Mouse (Mus musculus): ENCODE measurements around the gene Hist2h2ac.
"Not testable (repeated sequence)": the region's sequence is repeated elsewhere in the genome, so short reads cannot be mapped to it uniquely, and the experiment has no call there.

The Hist2h2ac gene

DNA sequence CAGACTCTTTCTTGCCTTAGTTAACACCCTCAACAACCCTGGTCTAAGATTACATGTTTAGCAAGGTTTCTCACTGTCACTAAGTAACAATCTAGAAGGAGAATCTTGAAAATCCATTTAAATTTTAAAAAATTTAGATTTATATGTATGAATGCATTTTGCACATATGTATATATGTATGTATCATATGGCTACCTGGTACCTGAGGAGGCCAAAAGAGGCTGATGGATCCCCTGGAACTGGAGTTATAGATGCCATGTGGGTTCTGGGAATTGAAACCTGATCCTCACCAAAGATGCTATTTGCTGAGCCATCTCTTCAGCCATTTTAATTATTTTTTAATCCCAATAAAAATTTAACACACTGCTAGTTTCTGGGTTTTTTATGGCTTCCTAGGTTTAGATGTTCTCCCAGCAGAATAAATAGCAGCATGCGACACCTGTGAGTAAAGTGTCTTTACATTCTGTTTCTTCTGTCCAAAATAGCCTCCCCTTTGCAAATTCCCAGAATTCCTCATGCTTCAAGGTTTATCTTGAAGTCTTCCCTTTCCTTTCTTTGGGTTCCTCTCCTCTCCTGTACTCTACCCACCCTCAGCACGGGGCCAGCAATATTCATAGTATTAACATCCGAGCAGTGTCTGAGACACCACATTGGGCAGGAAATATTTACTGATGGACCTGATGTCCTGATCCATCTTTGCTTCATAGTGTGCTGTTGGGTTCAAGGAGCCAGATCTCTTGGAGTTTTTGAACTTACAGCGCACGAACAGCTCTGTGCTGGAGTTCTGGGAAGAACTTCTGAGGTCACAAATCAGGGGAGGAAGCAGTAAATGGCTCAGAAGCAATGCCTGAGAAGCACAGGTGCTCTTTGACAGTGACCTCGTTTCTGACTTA lies 27.7 kb upstream of the Hist2h2ac start:
- no peak for DNase-seq

DNA sequence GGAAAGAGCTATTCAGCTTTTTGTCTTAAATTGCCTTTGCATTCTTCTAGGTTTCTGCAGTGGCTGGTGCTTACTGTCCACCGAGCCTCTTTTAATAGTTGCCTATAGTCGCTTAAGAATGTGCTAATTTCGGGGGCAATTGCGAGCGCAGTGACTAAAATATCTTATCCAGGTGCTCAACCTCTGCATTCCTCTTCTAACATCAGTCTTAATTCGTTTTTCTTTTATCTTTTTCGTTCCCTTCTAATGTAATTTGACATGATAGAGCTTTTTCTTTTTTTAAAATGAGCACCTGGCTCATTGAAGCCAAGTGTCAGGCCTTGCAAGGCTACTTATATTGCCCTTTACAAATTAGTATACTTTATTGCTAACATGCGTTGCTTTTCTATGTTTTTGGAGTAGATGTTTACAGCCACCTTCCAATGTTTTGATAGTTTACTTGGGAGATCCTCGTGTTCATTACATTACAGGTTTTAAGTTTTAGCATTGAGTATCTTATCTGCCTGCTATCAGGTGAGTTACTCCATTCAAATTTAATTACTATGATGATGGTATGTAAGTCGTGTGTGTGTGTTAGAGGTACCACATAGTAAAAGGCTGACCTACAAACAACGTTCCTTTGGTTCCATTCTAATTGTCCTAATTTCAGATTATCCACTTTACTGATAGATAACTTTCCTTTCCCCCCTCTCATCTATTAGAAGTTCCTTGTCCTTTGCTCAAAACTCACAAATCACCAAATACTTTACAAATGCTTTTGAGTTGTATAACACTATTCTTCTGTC lies 26.9 kb upstream of the Hist2h2ac start:
- no peak for DNase-seq

- not testable (repeated sequence) for DNase-seq
Measured at GRCm38 (mm10) chr3:96246427-96246856, 25.8 kb upstream of the Hist2h2ac start, which contains the start of gene Hist2h3c1. TSS of gene Hist2h3c1 (plus strand) at chr3:96246685.

DNA sequence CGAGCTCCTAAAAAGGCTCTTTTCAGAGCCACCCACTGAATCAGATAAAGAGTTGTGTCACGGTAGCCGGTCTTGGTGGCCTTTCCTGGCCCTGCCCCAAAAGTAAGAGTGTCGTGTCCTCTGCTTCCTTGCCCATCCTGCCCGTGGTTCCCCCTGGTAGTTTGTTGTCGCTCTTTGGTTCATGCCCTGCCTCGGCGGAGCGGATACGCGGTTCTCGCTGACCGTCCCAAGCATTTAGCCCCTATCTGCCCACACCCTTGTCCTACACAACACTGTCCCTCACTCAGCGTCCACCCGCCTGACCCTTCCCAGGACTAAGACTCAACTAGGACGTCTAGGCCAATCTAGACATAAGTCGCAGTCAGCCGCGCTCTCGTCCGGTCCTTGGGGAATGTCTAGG lies 25.3 kb upstream of the Hist2h2ac start:
- not testable (repeated sequence) for DNase-seq

- DNase-seq = peak; percentile 87
Measured at GRCm38 (mm10) chr3:96245003-96245886, 24.6 kb upstream of the Hist2h2ac start, which contains the start of gene Hist2h2aa1. TSS of gene Hist2h2aa1 (plus strand) at chr3:96245497.

- peak in 1 of 2 experiments; percentile 41 for DNase-seq
Measured at GRCm38 (mm10) chr3:96243921-96244572, 23.4 kb upstream of the Hist2h2ac start.

DNA sequence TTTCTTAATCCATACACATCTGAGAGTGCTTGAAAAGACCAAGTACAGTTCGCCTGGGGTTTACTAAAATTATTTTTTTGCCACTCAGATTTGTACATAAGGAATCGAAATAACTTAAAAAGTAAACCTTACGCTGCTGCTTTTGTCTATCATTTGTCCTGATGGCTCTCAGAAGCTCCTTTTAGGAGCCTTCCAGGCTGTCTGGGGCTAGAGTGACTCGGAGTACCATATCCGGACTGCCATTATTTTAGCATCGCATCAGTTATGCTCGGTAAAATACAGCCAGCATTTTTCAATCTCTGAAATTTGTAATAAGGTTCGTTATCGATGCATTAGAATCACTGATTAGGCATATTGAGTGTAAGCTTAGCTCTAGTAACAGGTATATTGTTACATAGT lies 20.1 kb upstream of the Hist2h2ac start:
- DNase-seq = no peak

DNA sequence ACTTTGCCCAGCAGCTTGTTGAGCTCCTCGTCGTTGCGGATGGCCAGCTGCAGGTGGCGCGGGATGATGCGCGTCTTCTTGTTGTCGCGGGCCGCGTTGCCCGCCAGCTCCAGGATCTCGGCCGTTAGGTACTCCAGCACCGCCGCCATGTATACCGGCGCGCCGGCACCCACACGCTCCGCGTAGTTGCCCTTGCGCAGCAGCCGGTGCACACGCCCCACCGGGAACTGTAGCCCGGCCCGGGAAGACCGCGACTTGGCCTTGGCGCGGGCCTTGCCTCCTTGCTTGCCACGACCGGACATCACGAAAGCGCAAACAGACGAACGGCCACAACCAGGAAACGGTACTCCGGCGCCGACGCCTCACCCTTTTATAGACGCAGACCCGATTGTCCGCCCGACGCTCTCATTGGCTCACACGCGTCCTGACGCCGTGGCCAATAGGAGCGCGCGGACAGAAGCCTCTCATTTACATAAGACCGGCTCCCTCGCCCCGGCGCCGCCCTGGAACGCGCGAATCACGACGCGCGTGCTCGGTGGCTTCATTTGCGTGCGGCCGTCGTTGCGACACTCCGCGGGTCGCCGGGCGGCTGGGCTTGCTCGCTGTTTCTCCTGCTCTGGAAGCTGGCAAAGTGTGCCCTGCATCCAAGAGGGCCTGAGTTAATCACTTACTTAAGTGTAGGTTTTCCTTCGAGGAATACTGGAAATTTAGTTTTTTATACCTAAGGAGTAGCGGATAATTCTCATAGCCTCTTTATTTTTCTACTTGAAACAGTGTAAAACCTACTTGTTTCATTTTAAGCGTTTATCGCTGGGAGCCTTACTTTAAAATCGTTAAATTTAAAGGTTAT lies 19.5 kb upstream of the Hist2h2ac start, which contains the start of gene Hist2h2aa2:
Gene Hist2h2aa2 (minus strand): TSS at position 328 of the 850 bp plus-strand sequence.
- peak; percentile 96 to 98 for DNase-seq

DNA sequence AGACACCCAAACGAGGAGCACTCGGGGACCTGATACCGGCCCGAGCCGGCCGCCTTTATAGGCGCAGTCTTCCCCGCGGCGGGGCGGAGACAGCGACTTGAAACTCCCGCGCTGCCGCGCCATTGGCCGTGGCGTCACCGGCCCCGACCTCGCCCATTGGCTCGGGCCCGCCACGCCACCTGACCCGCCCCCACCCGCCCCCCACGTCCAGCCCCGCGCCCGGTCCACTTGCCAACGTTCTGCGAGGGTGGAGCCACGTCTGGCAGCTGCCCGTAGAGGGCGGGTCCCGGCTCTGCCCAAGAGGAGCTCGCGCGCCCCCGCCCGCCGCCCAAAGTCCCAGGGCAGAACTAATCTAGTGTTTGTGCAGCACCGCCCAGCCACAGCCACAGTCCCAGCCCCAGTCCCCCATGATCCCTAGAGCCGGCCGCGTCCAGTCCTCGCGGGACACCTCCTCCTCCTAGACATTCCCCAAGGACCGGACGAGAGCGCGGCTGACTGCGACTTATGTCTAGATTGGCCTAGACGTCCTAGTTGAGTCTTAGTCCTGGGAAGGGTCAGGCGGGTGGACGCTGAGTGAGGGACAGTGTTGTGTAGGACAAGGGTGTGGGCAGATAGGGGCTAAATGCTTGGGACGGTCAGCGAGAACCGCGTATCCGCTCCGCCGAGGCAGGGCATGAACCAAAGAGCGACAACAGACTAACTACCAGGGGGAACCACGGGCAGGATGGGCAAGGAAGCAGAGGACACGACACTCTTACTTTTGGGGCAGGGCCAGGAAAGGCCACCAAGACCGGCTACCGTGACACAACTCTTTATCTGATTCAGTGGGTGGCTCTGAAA lies 18.5 kb upstream of the Hist2h2ac start, which contains the start of gene Hist2h3c2:
Gene Hist2h3c2 (minus strand): TSS at position 174 of the 840 bp plus-strand sequence.
- DNase-seq = peak in 1 of 2 experiments; percentile 40

GRCm38 (mm10) chr3:96237904-96238511 lies 17.3 kb upstream of the Hist2h2ac start:
- DNase-seq = no peak

DNA sequence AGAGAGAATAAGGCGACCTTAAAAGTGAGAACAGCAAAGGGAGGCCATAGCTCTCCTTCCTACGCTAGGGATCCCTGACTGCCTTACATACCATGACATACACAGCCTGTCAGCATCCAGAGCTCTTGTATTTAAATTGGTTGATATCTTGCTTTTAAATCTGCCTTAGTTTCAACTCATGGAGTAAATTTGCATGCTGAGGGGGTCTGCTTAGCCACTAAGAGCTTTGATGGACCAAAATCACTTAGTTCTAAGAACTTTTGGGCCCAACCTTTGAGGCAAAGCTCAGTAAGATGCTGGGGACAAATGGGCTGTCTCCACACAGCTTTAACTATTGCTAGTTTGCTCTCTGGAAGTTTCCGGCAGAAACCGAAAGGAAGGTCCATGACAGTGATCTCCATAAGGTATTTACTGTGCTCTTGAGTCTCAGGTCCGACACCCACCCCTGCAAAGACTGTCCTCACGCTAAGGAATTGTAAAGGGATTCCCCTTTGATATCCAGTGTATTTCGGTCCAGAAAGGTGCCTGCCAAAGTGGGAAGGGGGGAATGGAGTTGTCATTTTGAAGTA lies 16.7 kb upstream of the Hist2h2ac start:
- no peak for DNase-seq

- DNase-seq = no peak
Measured at GRCm38 (mm10) chr3:96236834-96237334, 16.2 kb upstream of the Hist2h2ac start.

DNA sequence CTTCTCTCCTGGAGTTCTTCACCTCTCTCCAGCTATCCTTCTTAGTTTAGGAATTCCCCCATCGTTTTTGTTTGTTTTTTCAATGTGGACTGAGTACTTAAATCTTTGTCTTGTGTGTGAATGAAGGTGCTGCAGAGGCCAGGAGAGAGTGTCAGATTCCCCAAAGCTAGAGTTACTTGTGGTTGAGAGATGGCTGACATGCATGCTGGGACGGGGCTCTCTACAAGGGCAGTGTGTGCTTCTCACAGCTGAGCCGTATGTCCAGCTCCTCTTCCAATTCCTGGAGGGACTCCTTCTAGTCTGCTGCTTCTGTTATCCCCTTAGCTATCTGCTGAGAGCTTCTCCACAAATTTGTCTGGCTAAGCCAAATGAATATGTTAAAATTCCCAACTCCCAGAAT lies 15.2 kb upstream of the Hist2h2ac start:
- DNase-seq = no peak

DNA sequence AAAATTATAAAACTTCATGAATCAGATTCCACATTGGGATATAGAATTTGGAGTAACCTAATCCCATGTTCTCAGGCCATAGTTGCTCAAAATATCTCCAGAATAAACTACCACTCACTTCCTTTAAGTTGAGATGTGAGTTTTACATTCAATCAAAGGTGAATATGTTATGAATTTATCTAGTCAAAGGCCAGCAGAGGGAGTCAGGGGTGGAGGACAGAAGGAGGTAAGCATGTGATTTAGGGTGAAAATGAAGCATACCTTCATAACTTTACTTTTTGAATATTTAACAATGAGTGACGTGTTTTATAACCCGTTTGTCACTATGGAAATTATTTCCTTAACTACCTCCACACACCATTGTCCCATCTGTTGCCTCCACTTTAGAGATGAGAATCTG lies 14.2 kb upstream of the Hist2h2ac start:
- no peak for DNase-seq

- DNase-seq = no peak
Measured at GRCm38 (mm10) chr3:96231758-96232120, 11.1 kb upstream of the Hist2h2ac start.

GRCm38 (mm10) chr3:96230910-96231757 lies 10.5 kb upstream of the Hist2h2ac start:
- DNase-seq = no peak

- no peak for DNase-seq
Measured at GRCm38 (mm10) chr3:96230404-96230803, 9.7 kb upstream of the Hist2h2ac start.

DNA sequence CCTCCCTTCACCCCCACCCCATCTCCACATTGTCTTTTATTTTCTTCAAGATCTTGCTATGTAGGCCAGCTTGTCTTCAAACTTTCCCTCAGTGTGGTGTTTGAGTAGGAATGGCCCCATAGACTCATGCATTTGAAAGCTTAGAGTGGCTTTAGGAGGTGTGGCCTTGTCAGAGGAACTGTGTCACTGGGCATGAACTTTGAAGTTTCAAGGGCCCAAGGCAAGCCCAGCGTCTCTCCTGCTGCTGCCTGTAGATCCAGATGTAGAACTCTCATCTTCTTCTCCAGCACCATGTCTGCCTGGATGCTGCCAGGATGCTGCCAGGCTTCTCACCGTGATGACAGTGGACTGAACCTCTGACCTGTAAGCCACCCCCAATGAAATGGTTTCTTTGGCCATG lies 8.1 kb upstream of the Hist2h2ac start:
- DNase-seq = no peak

Measured in kidney, adult 8-10 months (tissue).